Mouse (Mus musculus): ENCODE results near the gene Cript. TPM values are rescaled to one million over a fixed set of nuclear protein-coding genes. Genes with fewer than 3 reads are reported as not detected.

Gene Cript
- polyA plus RNA-seq, 1 experiment, result 45.5 TPM

DNA sequence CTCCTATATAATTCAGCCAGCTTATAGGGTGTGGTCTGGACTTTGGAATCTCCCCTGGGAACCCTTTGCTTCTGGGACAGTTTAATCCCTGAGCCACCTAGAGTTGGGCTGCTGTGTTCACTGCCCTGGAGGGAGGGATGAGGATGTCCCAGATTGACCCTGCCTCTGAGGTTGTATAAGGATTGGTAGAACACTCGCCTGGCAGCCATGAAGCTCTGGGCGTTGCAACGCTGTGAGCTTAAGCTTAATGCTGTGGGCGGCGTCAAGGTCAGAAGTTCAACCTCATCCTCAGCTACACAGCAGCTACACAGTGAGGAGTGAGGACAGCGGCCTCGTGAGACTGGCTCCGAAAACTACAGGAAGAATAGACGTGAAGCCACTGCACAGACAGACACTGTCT, 42.9 kb upstream of the Cript start:
- Histone ChIP-seq H3K79me2 (ENCODE audit: control insufficient read depth, insufficient read depth) (no peaks in the 10 kb centered on the region), H3K4me3 (ENCODE audit: insufficient read depth, poor library complexity, severe bottlenecking) (no peak overlapping the region), H3ac (ENCODE audit: control insufficient read depth, insufficient read length, low read depth) (no peak overlapping the region), H3K36me3 (ENCODE audit: control insufficient read depth, insufficient read depth) (peaks cover 14% of the 10 kb centered on the region), H3K27me3 (ENCODE audit: control insufficient read depth, insufficient read depth, insufficient read length) (no peaks in the 10 kb centered on the region), H3K79me3 (ENCODE audit: low read depth) (no peaks in the 10 kb centered on the region)
- TF ChIP-seq MYOD1 (IDR thresholded peaks at IDR 0.05; ENCODE audit: control insufficient read depth, insufficient read length, low read depth) (no peak), FOSL1 (IDR thresholded peaks at IDR 0.05; ENCODE audit: insufficient read depth, low read length, poor library complexity, severe bottlenecking) (no peak), MAX (IDR thresholded peaks at IDR 0.05) (no peak), CEBPB (IDR thresholded peaks at IDR 0.05; ENCODE audit: low read depth) (no peak), MYOG (IDR thresholded peaks at IDR 0.05; ENCODE audit: control insufficient read depth, extremely low read depth, insufficient read length) (no peak), USF1 (IDR thresholded peaks at IDR 0.05; ENCODE audit: low read depth) (no peak), CTCF (IDR thresholded peaks at IDR 0.05; ENCODE audit: control insufficient read depth, insufficient read depth, insufficient read length) (no peak)

- TF ChIP-seq USF1 (IDR thresholded peaks at IDR 0.05; ENCODE audit: low read depth) (no peak), CTCF (IDR thresholded peaks at IDR 0.05; ENCODE audit: control insufficient read depth, insufficient read depth, insufficient read length) (no peak), CEBPB (IDR thresholded peaks at IDR 0.05; ENCODE audit: low read depth) (no peak), FOSL1 (IDR thresholded peaks at IDR 0.05; ENCODE audit: insufficient read depth, low read length, poor library complexity, severe bottlenecking) (no peak), MAX (IDR thresholded peaks at IDR 0.05) (no peak), MYOG (IDR thresholded peaks at IDR 0.05; ENCODE audit: control insufficient read depth, extremely low read depth, insufficient read length) (no peak), MYOD1 (IDR thresholded peaks at IDR 0.05; ENCODE audit: control insufficient read depth, insufficient read length, low read depth) (no peak)
- H3K4me3 ChIP-seq (ENCODE audit: insufficient read depth, poor library complexity, severe bottlenecking), result no peak overlapping the region
- peaks cover 4% of the 10 kb centered on the region for H3K36me3 ChIP-seq (ENCODE audit: control insufficient read depth, insufficient read depth)
- H3K79me2 ChIP-seq (ENCODE audit: control insufficient read depth, insufficient read depth), result no peaks in the 10 kb centered on the region
- no peak overlapping the region for H3ac ChIP-seq (ENCODE audit: control insufficient read depth, insufficient read length, low read depth)
- H3K79me3 ChIP-seq (ENCODE audit: low read depth), result peaks cover 2% of the 10 kb centered on the region
- no peaks in the 10 kb centered on the region for H3K27me3 ChIP-seq (ENCODE audit: control insufficient read depth, insufficient read depth, insufficient read length)
These were observed 38.8 kb upstream of the Cript start for GRCm38 (mm10) chr17:86986449-86987138.

- peaks cover 4% of the 10 kb centered on the region for H3K36me3 ChIP-seq (ENCODE audit: control insufficient read depth, insufficient read depth)
- H3K79me3 ChIP-seq (ENCODE audit: low read depth), result peaks cover 2% of the 10 kb centered on the region
- TF ChIP-seq FOSL1 (IDR thresholded peaks at IDR 0.05; ENCODE audit: insufficient read depth, low read length, poor library complexity, severe bottlenecking) (no peak), MAX (IDR thresholded peaks at IDR 0.05) (no peak), USF1 (IDR thresholded peaks at IDR 0.05; ENCODE audit: low read depth) (no peak)
- H3ac ChIP-seq (ENCODE audit: control insufficient read depth, insufficient read length, low read depth), result no peak overlapping the region
- H3K27me3 ChIP-seq (ENCODE audit: control insufficient read depth, insufficient read depth, insufficient read length), result no peaks in the 10 kb centered on the region
- no peak overlapping the region for H3K4me3 ChIP-seq (ENCODE audit: insufficient read depth, poor library complexity, severe bottlenecking)
- H3K79me2 ChIP-seq (ENCODE audit: control insufficient read depth, insufficient read depth), result no peaks in the 10 kb centered on the region
These were observed 37.2 kb upstream of the Cript start for GRCm38 (mm10) chr17:86988161-86988560.

GRCm38 (mm10) chr17:86988601-86989184, 36.7 kb upstream of the Cript start:
- Histone ChIP-seq H3ac (ENCODE audit: control insufficient read depth, insufficient read length, low read depth) (no peak overlapping the region), H3K79me2 (ENCODE audit: control insufficient read depth, insufficient read depth) (no peaks in the 10 kb centered on the region), H3K79me3 (ENCODE audit: low read depth) (peaks cover 2% of the 10 kb centered on the region), H3K4me3 (ENCODE audit: insufficient read depth, poor library complexity, severe bottlenecking) (no peak overlapping the region), H3K36me3 (ENCODE audit: control insufficient read depth, insufficient read depth) (peaks cover 4% of the 10 kb centered on the region), H3K27me3 (ENCODE audit: control insufficient read depth, insufficient read depth, insufficient read length) (no peaks in the 10 kb centered on the region)
- TF ChIP-seq USF1 (IDR thresholded peaks at IDR 0.05; ENCODE audit: low read depth), result no peak
- no peak for TF ChIP-seq FOSL1 (IDR thresholded peaks at IDR 0.05; ENCODE audit: insufficient read depth, low read length, poor library complexity, severe bottlenecking)
- no peak for TF ChIP-seq MAX (IDR thresholded peaks at IDR 0.05)
- no peak for TF ChIP-seq MYOD1 (IDR thresholded peaks at IDR 0.05; ENCODE audit: control insufficient read depth, insufficient read length, low read depth)
- no peak for TF ChIP-seq MYOG (IDR thresholded peaks at IDR 0.05; ENCODE audit: control insufficient read depth, extremely low read depth, insufficient read length)

DNA sequence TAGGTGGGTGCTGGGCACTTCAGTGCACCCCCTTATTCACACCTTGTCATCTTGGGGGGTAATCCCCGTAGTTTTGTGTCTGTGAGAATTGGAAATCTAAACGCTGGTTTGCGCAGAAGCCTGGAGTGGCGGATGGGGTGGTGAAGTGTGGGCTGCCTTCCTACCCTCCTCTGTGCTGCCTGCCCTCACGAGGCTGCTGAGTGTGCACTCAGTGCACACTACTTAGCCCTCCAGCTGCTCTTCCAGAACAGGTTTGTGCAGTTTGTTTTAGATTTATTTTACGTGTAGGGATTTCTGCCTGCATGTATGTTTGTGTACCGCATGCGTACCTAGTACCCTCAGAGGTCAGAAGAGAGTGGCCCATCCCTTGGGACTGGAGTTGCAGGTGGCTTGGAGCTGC, 34.0 kb upstream of the Cript start:
- Histone ChIP-seq H3K79me3 (ENCODE audit: low read depth) (peaks cover 2% of the 10 kb centered on the region), H3K36me3 (ENCODE audit: control insufficient read depth, insufficient read depth) (peaks cover 14% of the 10 kb centered on the region), H3ac (ENCODE audit: control insufficient read depth, insufficient read length, low read depth) (no peak overlapping the region), H3K79me2 (ENCODE audit: control insufficient read depth, insufficient read depth) (no peaks in the 10 kb centered on the region), H3K4me3 (ENCODE audit: insufficient read depth, poor library complexity, severe bottlenecking) (no peak overlapping the region), H3K27me3 (ENCODE audit: control insufficient read depth, insufficient read depth, insufficient read length) (no peaks in the 10 kb centered on the region)
- TF ChIP-seq FOSL1 (IDR thresholded peaks at IDR 0.05; ENCODE audit: insufficient read depth, low read length, poor library complexity, severe bottlenecking) (no peak), MAX (IDR thresholded peaks at IDR 0.05) (no peak), USF1 (IDR thresholded peaks at IDR 0.05; ENCODE audit: low read depth) (no peak), MYOG (IDR thresholded peaks at IDR 0.05; ENCODE audit: control insufficient read depth, extremely low read depth, insufficient read length) (no peak), CEBPB (IDR thresholded peaks at IDR 0.05; ENCODE audit: low read depth) (no peak), CTCF (IDR thresholded peaks at IDR 0.05; ENCODE audit: control insufficient read depth, insufficient read depth, insufficient read length) (no peak), MYOD1 (IDR thresholded peaks at IDR 0.05; ENCODE audit: control insufficient read depth, insufficient read length, low read depth) (no peak)

DNA sequence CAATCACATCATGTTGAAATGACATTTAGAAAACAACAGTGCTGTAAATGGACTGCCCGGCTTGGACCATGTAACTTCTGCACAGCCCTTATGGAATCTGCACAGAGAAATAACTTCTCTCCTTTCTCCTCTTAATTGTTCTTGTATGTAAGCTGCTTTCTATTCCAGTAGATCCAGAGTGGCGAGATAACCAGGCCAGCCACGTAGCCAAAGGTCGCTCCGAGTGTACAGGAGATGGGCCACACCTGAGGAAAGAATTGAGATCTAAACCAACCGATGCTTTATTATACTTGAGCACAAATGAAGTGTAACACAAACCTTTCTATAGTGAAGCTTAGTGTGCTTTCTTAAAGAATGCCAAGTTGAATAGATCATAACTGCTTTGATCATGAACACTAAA, 28.0 kb upstream of the Cript start:
- H3ac ChIP-seq (ENCODE audit: control insufficient read depth, insufficient read length, low read depth), result no peak overlapping the region
- H3K4me3 ChIP-seq (ENCODE audit: insufficient read depth, poor library complexity, severe bottlenecking), result no peak overlapping the region
- no peaks in the 10 kb centered on the region for H3K27me3 ChIP-seq (ENCODE audit: control insufficient read depth, insufficient read depth, insufficient read length)
- no peaks in the 10 kb centered on the region for H3K79me3 ChIP-seq (ENCODE audit: low read depth)
- TF ChIP-seq MYOG (IDR thresholded peaks at IDR 0.05; ENCODE audit: control insufficient read depth, extremely low read depth, insufficient read length) (no peak), CEBPB (IDR thresholded peaks at IDR 0.05; ENCODE audit: low read depth) (no peak), FOSL1 (IDR thresholded peaks at IDR 0.05; ENCODE audit: insufficient read depth, low read length, poor library complexity, severe bottlenecking) (no peak), MYOD1 (IDR thresholded peaks at IDR 0.05; ENCODE audit: control insufficient read depth, insufficient read length, low read depth) (no peak), USF1 (IDR thresholded peaks at IDR 0.05; ENCODE audit: low read depth) (no peak), MAX (IDR thresholded peaks at IDR 0.05) (no peak), CTCF (IDR thresholded peaks at IDR 0.05; ENCODE audit: control insufficient read depth, insufficient read depth, insufficient read length) (no peak)
- no peaks in the 10 kb centered on the region for H3K79me2 ChIP-seq (ENCODE audit: control insufficient read depth, insufficient read depth)
- H3K36me3 ChIP-seq (ENCODE audit: control insufficient read depth, insufficient read depth), result peaks cover 41% of the 10 kb centered on the region
